8 mouse cellular contexts compared by ENCODE assay signal in the genomic region with DNA sequence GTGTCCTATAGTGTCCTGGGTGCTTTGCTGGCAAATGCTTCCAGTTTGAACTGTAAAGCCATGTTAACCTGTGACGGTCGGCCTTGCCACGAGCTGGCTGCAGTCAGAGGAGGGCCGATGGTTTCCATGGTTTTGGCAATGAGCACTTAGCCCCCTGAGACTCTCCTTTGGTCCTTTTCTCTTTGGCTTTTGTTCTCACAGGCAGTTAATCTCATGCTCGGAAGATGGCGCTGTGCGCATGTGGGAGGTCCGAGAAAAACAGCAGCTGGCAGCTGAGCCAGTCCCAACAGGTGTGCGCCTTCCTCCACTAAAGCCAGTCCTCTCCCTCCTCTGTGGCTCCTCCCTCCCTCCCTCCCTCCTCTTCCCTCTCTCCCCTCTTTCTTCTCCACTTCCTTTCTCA. TPM values are rescaled to one million over a fixed set of nuclear protein-coding genes. Genes with fewer than 3 reads are reported as not detected.
DNase-seq lines count a peak whose midpoint lies in the region; TF ChIP-seq lines count a peak whose summit lies in the region.

No protein-coding gene starts in this region.

- H3K4me1 ChIP-seq in cortical plate, adult 2 months (ENCODE audit: control insufficient read depth, insufficient read depth, low read length): peaks cover 2% of the 10 kb centered on the region; the same call in 1 of the 2 replicates
- H3K4me1 ChIP-seq in olfactory bulb, adult 2 months (ENCODE audit: control insufficient read depth, insufficient read depth, low read length): no peaks in the 10 kb centered on the region

- 9% methylated on average over 9 of the region's 9 CpGs for WGBS in olfactory bulb, adult 2 months

- no peak for TF ChIP-seq POLR2A in cortical plate, adult 2 months (IDR thresholded peaks at IDR 0.05; ENCODE audit: extremely low read depth, insufficient read depth, low read length)
- no peak for TF ChIP-seq POLR2A in olfactory bulb, adult 2 months (IDR thresholded peaks at IDR 0.05; ENCODE audit: insufficient read depth, low read depth, low read length)

- H3K4me3 ChIP-seq in cortical plate, adult 2 months (ENCODE audit: insufficient read depth, low read length): no peak overlapping the region
- H3K4me3 ChIP-seq in olfactory bulb, adult 2 months (ENCODE audit: insufficient read depth, low read depth, low read length): no peak overlapping the region

- DNase-seq in urinary bladder, postnatal 14 days (ENCODE audit: low spot score): peak; percentile 65
- no peak for DNase-seq in urinary bladder, postnatal 10 days (ENCODE audit: low spot score)
- peak; percentile 29 for DNase-seq in gastrocnemius, postnatal 25 days
- DNase-seq in kidney, postnatal 14 days: peak; percentile 77
- DNase-seq in lung, adult 18-20 months: peak; percentile 45 to 56
- DNase-seq in thymus, postnatal 0 days (ENCODE audit: low spot score): peak; percentile 63

- H3K27ac ChIP-seq in cortical plate, adult 2 months (ENCODE audit: insufficient read depth, low read length): no peak overlapping the region
- no peak overlapping the region for H3K27ac ChIP-seq in olfactory bulb, adult 2 months (ENCODE audit: insufficient read depth, low read depth, low read length)

- peak; percentile 86 for TF ChIP-seq CTCF in cortical plate, adult 2 months (IDR thresholded peaks at IDR 0.05; ENCODE audit: extremely low read depth, insufficient read depth, low read length)
- TF ChIP-seq CTCF in olfactory bulb, adult 2 months (IDR thresholded peaks at IDR 0.05; ENCODE audit: insufficient read depth, low read depth, low read length): peak; percentile 71

RNA-seq across cellular contexts. Expression of a gene that starts 41.8 kb away (rescaled TPM):
- polyA plus RNA-seq in cortical plate, adult 2 months (2012; rRNA removed): 24.8 and 25.1 TPM in 2 replicates
- total RNA-seq in gastrocnemius, postnatal 25 days (2021): 10 to 100 TPM; 12.1 to 14.4 TPM
- not detected in 2 replicates for polyA plus RNA-seq in olfactory bulb, adult 2 months (2012; ENCODE audit: insufficient read depth, insufficient read length, low replicate concordance, missing spikeins)
- polyA plus RNA-seq in thymus, postnatal 0 days (2015; fragmentation: Nextera tagmentation; extraction: Ambion mirVana): 17.1 and 20.5 TPM in 2 replicates
